Mouse (Mus musculus): ENCODE results near the gene Ncl.

The Ncl gene

DNA sequence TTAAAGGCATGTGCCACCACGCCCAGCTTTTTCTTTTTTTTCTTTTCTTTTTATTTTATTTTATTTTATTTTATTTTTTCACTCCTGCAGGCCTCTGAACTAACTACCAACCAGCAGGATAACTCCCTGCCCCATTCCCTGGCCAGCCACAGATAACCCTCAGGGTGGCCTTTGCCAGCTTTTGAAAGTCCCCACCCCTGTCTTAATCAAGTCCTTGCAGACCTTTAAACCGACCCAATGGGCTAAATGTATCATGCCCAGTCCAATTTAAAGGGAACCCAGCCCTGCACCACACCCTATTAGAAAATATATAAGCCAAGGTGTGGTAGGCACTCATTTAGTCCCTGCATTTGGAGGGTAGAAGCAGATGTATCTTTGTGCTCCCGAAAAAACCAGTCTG lies 46.9 kb downstream of the Ncl start:
- no peak for DNase-seq (ENCODE audit: low spot score)

DNA sequence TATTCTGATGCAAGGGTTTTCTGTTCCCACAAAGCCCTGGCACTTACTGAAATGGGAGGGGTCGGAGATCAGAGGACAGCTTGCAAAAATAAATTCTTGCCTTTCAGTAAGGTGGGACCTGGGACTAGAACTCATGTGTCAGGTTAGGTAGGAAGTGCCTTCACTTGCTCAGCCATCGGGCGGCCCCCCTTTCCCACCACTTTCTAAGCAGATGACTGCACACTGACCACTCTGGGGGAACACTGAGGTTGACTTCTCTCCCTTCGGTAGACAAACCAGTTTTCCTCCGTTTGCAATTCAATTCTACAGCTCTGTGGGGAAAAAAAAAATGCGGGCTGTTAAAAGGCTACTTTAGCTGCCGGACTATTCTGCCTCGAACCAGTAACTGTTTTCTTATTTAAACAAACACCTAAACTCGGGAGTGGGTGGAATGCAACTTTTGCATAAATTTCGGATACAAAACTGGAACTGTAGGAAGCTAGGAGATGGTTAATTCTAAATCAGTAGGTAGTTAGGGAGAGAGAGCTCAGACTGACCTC lies 47.7 kb downstream of the Ncl start:
- DNase-seq (ENCODE audit: low spot score): no peak

DNA sequence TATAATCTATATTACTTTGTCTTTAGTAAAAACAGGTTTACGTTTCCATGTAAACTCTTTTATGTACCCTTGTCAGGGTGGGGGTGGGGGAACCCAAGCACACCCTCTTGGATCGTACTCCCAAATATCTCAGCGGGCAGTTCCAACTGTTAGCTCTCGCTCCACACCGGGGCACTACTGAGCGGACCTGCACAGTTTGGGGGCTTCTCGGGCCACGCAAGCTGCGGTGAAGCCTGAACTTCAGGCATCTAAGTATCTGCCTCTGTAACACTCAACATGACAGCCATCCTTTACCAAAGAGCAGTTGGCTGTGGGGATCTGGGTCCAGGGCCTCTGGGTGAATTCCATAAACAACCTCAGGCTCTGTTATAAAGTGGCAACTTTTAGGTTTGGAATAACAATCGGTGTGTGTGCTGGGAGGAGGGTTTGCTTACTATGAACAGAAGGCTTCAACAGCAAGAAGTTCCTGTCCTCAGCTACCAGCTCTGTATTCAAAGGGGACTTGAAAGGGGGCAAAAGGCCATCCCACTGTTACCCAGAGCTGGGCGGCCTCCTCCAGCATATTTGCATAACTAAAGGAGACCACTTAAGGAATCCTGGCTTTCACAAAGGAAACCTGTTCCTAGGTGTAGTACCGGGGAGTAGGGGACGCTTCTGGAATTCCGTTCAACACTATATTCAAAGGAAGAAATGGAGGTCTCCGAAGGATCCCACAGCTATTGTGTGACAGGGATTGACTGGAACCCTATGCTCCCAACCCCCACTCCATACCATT lies 48.5 kb downstream of the Ncl start:
- no peak for DNase-seq (ENCODE audit: low spot score)

DNA sequence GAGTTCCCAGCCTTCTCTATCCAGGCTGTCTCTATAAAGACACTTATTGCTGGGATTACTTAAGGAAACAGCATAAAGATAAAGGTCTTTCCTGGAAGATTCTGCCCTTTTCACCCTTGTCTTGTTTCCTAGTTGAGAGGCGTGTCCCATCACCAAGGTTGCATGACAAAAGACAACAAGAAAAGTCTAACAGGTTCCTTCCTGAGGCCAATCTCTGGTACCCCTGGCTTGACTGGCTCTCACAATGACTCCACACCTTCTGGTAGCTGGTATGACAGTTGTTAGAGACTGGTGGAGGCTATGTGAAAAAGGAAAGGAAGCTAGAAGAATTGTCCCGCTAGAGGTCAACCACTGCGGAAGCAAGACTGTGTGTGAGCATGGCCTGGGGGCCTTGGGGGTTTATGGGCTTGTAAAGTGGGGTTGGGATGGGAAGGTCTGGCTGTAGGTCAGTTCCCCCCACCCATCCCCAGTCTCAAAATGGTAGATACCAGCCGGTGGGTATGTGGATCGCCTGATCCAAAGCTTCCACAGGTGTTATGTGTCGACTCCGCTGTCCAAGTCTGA lies 49.8 kb downstream of the Ncl start:
- DNase-seq (ENCODE audit: low spot score): no peak

DNA sequence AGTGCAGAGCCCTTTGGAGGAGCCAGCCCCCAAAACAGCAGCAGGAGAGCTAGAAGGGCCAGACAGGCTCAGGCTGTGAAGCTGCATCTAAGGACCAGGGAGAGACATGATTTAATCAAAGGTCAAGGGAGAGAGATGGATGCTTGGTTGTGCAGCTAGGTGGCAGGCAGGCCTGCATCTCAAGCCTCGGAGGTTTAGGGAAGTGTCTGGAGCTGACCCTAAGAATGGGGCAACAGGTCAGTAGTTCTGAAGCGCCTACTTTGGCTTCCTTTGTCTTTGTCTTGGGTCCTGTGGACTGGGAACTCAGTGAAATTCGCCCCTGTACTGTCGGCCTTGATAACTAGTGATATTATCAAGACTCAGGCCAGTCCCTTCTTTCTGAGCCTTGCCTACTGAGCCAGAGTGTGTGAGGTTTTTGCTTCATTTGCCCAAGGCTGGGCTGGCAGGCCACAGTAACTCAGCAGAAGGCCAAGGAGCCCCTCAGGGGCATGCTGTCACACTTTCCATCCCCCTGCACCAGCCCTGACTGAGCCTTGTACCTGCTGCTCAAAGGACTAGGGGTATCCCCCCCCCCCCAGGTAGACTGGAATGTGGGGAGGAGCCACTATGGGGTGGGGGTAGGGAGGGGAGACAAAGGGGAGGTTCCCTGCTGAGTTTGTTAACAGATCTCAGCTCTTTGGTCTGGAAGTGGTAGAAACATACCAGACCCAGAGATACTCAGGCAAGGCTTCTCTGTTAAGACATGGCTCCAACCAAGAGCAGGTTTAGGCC lies 51.1 kb downstream of the Ncl start:
- no peak for DNase-seq (ENCODE audit: low spot score)

DNA sequence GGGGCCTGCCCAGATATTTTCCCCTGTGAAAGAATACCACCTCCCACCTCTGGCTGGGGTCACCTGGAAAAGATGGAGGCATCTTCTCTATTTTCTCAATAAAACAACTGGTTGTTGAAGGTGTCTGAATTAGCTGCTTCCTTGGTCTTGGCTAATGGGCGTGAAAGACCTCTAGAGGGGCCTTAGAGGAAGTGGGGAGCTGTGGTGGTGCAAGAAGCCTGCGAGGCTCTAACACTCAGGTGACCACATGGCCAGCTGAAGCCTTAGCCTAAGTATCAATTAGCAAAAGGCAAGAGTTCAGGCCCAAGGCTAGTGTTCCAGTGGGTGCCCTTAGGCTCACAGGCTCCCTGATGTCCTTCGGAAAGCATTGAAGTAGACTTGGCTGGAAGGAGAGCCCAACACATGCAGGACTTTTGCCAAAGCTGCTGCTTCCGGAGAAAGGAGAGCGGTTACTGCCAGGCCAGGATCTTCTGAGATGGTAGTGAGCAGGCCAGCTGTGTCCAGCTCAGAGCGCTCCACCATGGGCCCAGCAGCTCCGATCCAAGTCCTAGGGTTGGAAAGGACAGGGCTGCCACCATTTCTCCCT lies 51.9 kb downstream of the Ncl start:
- DNase-seq (ENCODE audit: low spot score): no peak

DNA sequence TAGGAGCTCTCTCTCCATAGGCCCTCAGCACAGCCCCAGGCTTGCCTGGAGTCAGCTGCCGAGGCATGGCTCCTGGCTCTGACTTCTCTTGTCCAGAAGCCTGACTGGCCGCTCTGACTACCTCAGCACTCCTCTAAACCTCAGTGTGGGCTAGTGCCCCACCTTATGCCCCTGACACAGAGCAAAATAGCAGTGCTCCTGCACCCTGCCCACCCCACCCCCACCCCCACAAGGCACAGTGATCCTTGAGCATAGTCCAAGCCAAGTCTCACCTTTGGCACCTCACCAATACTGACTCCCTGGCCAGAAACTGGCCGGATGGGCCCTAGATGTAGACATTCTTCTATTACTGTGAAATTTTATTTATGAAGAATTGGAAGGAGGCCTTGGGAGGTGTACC lies 52.5 kb downstream of the Ncl start:
- DNase-seq (ENCODE audit: low spot score): no peak

DNA sequence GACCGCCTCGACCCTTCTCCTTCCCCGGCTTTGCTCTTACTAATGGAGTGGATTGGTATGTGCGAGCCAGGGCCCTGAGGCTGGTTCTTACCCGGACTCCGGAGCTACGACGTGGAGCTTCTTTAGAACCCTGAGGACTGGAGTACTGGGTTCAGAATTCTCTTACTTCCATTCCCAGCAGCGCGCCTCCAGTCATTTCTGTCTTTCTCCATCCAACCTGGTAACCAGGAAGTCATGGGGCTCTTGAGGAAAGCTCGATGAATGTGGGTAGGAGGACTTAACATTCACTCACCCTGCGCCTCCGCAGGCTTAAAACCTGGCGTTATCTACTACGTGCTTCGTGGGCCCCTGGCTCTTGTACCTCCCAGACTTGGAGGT lies 55.3 kb downstream of the Ncl start:
- no peak for DNase-seq (ENCODE audit: low spot score)

DNA sequence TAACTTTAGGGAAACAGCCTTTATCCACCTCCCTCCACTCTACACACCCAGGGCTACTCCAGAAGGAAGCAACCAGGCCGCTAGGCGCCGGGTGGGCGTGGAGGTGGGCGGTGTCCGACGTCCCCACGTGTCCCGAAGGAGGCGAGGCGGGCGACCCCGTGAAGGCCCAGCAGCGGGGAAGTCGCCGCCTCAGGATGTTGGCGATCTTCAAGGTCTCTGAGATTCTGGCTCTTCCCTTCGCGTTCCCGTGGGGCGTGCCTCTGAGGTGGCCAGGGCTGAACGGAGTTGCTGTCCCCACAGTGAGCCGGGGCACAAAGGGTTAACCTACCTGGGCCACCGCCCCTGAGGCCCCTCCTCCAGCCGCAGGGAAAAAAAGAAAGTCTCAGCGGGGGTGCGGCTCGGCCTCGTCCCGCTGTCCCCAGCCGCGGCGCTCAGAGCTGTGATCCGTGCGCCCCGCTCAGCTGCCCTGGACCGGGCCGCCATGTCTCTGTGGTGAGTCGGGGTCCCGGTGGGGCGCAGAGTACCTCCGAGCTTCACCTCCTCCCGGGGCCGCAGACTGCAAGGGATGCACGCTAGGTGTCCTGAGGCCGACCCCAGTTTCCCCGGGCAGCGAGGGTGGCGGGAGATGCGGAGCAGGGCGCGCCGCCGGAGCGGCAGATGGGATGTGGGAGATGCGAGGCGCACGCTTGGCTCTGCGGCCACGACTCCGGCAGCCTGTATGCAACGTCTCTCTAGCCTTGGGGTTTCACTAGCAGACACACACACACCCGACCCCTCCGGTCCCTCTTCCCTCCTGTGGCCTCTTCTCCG lies 55.9 kb downstream of the Ncl start:
- no peak for DNase-seq (ENCODE audit: low spot score)

DNA sequence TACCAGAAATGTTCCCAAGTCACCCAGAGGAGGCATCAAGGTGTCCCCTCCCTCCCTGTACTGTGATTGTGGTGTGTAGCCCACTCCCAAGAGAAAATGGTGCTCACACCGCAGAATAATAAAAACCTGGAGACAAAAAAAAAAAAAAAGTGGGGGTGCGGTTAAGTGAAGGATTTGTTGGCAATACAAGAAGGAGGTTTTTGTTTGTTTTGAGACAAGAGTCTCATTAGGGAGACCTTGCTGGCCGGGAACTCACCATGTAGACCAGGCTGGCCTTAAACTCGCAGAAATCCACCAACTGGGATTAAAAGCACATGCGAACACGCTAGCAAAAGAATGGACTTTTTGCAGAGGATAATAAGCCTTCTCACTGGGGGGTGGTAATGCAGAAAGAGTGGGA lies 56.7 kb downstream of the Ncl start, which contains the start of gene B3gnt7:
Gene B3gnt7, plus strand, starts transcription at position 301 of the 400 bp plus-strand sequence.
- DNase-seq (ENCODE audit: low spot score): no peak

DNA sequence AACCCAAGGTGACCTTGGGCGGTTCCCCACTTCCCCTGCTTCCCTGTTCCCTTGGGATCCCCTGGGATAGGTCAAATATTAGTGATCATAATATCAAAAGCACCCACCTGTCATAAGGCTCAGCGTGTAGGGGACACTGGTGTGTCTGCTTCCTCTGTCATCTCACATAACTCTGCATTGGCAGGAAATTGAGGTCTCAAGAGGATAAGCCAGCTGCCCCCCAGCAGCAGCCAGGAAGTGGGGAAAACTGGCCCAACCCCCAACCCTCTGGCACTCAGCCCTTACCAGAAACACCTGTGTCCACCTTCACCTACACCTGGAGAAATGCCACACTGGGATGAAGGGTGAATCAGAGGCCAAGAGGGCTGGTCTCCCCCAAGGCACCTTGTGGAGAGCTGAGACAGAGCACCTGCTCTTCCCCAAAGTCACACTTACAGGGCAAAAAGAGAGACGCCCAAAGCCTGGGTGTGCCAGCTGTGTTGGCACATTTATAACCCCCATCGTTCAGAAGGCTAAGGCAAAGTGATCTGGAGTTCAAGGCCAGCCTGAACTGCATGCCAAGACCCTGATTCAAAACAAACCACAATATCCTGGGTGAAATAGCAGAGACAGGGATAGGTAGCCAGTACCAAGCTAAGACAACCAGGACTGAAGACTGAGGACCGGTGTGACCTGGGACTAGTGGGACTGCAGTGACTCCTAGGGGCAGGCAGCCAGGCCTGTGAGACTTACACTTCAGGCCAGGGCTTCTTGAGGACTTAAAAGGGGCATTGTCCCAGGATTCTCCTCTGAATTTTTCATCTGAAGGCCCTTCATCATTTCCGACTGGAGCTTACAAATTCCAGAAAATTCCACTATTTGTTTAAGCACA lies 57.7 kb downstream of the Ncl start:
- no peak for DNase-seq (ENCODE audit: low spot score)

DNA sequence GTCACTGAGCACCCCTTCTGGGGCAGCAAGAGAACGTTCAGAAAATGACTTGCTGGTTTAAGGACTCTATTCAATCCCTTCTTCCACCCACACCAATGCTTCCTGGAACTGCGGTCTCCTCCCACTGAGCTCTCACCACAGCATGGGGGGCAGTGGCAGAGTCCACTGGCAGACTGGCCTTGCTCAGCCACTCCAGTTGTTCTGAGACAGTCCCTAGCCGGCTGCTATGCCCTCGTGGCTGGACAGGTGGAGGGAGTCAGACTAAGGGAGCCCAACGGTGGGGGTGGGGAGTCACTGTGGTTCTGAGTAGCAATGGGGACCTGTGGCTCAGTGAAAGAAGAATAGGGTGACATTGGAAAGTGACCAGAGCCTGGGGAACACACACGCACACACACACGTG lies 58.5 kb downstream of the Ncl start:
- DNase-seq (ENCODE audit: low spot score): no peak

DNA sequence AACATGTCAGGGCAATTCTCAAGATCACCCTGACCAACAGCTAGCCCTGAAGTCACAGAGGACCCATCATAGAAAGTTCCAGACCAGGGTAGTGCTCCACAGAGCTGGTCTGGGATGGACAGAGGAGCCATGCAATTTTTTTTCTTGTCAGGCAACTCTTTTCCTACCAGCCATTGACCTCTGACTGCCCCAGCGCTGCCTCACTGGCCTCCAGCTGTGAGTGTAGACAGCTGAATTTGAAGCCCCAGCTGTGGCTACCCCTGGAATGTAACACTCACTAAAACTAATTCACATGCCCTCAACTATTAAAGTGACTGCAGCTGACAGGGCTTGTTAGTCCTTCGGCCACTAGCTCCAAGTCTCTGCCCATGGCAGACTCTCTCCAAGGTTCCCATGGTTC lies 59.1 kb downstream of the Ncl start:
- DNase-seq (ENCODE audit: low spot score): no peak
